Mouse (Mus musculus) heart, adult 2 months (tissue): ENCODE measurements at regions not wholly inside any gene's neighbourhood (a gene's known extent, or its start where the extent isn't known, plus 50 kb on each side); places are given as distances from the start of the nearest gene placed in this dataset.

Experiments used
- CTCF ChIP-seq: fragments of 200-600 bp; IDR thresholded peaks from 2 replicates; pipeline ENCODE4 v1.8.1; 2022; ENCODE audit warnings: antibody characterized with exemption, mild to moderate bottlenecking, moderate library complexity
- EP300 ChIP-seq: fragments of 200-500 bp; IDR thresholded peaks from 2 replicates; pipeline ENCODE4 v1.6.1; 2011; ENCODE audit warnings: low read depth, low read length, control low read depth; ENCODE audit not compliant: insufficient read depth
- POLR2A ChIP-seq: fragments of 200-500 bp; IDR thresholded peaks from 2 replicates; pipeline ENCODE4 v1.6.1; 2011; ENCODE audit warnings: mild to moderate bottlenecking, low read depth, low read length, control low read depth; ENCODE audit not compliant: insufficient read depth

GRCm38 (mm10) chr13:57091886-57092285 is 196.1 kb upstream of the Trpc7 start:
- no peak for TF ChIP-seq CTCF
- no peak for TF ChIP-seq POLR2A
- no peak for TF ChIP-seq EP300
